Mouse (Mus musculus) ovary, adult 18-20 months (tissue): Measurements from ENCODE around the gene Gm20441.

Experiments used
- DNase-seq: peaks from one replicate; pipeline ENCODE4 v3.0.0; 2022; ENCODE audit warnings: low spot score, mixed read lengths

The Gm20441 gene

DNA sequence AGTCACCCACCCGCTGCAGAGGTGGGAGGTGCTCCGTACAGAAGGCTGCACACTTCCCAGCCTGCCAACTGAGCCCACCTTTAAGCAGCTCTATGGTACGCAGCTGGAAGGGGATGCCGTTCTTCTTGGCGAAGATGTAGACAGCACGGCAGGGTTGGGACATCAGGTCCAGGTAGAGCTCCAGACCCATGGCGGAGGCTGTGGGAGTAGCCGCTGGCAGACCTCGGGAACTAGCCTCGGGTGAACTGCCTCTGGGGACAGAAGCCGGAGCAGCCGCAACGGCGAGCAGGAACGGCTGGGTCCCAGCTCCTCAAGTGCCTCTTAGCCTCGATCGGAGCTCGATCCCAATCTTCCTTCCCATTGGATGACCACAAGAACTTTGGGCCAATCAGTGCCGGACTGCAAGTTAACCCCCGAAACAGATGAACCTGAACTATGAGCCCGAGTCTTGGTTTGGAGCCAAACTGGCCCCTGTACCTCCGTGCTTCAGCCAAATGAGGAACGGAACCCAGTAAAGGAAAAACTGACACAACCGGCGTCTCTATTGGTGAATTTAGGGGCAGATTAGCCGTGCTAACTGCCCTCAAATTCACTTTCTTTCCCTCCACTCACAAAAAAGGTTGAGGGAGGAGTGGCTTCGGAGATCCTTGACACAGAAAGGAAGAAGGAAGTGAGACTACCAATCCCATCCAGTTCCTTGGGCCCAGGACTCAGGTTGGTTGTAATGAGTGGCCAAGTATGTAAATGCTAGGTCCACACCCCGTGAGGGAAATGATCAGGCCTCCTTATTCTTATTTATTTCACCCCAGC lies at the start of gene Gm20441, which contains the start of gene Gstt3:
Gene Gm20441, minus strand, starts transcription at position 186 of the 810 bp plus-strand sequence.
Gene Gstt3, minus strand, starts transcription at position 646 of the 810 bp plus-strand sequence.
- peak; percentile 56 for DNase-seq

DNA sequence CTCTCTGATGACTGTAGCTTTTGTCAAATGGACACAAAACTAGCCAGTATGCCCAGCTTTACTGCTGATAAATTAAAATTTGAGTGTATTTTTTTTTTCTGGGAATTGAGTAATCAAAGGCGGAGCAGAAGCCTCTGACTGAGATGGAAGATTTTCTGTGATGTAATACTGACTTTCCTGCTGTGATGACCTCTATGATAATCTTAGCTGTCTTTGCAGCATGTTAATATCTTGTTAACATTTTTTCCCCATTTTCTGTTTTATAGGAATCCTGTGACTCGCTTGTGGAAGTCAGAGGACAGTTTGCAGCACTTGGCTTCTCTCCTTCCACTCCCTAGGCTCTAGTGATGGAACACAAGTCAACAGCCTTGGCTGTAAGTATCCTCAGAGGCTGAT lies 49.5 kb upstream of the Gm20441 start:
- DNase-seq, result no peak

DNA sequence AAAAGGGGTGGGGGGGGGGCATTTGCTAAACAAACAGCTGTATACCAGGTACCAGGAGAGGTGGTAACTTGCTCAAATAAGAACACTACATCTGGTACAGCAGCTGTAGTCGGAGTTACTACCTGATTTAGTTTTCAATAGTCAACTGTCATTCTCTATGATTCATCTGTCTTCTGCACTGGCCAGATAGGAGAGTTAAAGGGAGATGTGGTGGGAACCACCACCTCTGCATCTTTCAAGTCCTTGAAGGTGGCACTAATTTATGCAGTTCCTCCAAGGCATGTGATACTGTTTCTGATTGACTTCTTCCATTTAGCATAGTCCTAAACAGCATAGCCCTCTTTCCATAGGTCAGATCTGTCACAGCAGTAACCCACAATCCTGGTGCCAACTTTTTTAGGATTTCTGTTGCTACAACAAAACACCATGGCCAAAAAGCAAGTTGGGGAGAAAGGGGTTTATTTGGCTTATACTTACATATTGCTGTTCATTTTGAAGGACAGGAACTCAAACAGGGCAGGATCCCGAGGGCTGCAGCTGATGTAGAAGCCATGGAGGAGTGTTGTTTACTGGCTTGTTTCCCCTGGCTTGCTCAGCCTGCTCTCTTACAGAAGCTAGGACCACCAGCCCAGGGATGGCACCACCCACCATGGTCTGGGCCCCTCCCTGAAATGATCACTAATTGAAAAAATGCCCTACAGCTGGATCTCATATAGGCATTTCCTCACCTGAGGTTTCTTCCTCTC lies 48.9 kb upstream of the Gm20441 start:
- no peak for DNase-seq

DNA sequence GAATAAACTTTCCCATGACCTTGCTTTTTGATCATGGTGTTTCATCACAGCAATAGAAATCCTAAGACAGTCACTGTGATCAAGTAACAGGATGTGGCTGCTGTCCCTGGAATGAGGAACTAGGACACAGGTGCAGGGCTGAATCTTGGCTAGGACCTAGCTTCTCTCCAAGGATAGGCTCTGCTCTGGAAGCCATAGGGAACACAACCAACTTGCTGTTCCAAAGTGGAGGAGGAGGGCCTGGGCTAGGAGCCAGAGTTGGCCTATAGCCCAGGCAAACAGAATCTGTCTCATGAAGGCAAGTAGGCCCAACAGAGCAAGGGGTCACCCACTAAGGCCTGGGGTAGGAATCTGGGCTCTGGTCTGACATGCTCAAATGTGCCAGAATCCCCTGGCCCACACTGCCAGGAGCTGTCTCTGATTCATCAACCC lies 47.8 kb upstream of the Gm20441 start:
- DNase-seq, result peak; percentile 54

DNA sequence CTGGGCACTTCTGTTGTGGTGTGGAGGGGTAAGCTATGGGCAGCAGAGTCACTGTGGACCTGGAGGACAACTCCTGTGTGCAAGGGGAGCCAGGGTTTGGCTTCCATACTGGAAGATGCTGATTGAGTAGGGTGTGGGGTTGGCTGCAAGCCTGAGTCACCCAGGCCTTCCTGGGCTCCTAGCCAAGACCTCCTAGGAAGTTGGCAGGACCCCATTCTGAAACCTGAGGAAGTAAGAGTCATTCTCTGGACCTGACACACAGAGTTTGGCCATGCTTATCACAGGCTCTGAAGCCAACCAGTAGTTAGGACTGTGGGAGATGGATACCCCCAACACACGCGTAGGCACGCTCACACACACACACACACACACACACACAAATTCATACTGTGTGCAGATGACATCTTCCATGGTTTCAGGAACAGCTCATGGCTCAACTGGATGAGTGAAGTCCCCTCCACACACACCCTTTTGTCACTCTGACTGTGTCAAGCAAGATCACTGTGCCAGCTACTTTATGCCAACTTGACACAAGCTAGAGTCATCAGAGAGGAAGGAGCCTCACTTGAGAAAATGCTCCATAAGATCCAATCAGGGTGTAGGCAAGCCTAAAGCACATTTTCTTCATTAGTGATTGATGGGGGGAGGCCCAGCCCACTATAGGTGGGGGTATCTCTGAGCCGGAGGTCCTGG lies 47.1 kb upstream of the Gm20441 start:
- peak; percentile 44 for DNase-seq

DNA sequence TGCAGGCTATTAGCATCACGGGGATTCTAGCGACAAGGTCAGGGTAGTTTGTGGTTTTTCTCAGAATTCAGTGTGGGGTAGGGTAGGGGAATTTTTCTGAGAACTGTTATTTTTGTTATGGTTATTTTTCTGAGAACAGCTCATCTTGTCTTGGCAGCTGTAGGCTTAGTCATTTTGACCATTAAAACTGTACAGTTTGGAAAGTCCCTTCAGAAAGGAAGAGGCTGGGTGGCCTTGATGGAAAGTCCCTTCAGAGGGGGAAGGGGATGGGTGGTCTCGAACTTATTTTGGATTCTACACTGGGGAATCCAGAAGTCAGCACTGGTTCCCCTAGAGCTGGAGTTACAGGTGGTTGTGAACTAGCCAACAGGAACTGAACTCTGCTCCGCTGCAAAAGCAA lies 43.8 kb upstream of the Gm20441 start:
- DNase-seq, result no peak

DNA sequence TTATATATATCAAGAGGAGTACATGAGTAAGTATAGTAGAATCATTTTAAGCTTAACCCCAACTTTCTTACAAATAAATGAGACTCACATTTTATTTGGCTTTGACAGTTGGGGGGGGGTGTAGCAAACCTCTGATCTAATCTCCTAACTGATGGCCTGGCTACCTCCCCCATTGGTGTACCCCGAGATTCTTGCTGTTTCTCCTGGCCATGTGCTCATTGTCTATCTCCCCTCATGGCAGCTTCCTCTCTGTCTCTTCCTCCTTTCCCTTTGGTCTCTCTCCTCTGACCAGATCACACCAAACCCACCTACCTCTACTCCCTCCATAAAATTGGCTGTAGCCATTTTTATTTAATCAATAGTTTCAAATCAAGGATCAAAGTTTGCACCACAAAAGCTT lies 43.0 kb upstream of the Gm20441 start:
- DNase-seq, result no peak

DNA sequence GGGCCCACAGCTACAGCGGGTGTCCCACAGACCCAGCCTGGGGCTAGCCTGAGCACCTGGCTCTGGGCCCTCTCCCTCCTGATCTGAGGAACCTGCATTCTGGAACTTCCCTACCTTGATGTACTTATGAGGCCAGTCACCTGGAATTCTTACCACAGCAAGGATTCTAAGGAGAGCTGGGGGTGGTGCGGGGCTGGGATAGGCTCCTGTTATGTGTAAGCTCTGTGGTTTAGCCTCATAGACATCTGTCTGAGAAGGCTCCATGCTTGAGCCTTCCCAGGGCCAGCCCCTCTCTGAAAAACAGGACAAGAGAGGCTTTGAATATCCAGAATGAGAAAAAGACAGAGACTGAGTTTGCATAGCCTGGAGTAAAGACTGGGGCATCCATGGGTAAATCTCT lies 41.7 kb upstream of the Gm20441 start, which contains the start of gene Gstt4:
Gene Gstt4, minus strand, starts transcription at position 101 of the 400 bp plus-strand sequence.
- no peak for DNase-seq

DNA sequence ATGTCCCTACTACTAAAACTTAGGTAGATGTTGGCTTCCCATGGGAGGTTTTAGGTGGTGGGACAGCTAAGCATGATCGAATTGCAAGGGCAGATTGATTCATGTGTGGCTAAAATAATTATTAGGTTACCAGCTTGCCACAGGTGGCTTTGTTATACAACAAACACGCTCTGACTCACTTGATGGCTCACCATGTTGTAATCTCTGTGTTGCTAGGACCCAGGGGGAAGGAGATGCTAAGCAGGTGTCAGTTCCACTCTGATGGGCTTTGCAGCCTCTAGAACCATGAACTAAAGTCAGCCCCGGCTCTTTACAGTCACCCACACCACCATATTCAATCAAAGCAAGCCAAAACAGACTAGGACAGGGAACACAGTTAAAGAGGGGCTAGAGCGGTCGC lies 39.1 kb upstream of the Gm20441 start:
- DNase-seq, result no peak

DNA sequence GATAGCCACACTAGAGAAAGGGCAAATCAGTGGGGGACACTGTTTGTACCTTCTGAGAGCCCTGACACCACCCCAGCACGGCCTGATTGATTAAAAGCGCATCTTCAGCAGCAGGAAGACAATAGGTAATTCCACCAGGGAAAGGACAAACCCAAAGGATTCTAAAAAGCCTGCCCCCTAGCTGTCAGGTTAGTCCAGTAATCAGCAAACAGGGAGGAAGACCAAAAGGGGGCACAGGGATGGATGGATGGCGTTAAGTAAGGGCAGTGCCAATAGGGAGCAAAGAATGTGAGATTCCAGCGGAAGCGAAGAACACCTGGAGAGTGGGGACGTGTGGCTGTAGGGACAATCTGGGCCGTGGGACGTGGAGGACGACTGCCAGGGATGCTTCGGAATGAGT lies 37.9 kb upstream of the Gm20441 start:
- DNase-seq, result no peak

DNA sequence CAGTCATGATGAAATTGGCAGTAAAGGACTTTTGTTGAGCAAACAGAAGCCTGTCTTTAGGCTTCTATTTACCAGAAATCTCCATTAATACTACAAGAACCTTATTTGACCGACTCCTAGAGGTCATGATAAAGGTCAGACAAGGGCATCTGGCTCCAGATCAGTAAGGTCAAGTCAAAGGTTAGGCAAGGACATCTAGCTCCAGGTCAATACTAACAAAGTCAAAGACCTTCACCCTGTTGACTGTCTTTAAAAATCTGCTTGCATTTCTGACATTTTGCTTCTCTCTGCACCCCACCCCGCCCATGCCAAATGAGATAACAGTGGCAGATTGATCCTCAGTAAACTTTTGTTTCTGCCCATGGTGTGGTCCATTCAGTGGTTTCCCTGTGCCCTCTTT lies 23.5 kb upstream of the Gm20441 start:
- no peak for DNase-seq

DNA sequence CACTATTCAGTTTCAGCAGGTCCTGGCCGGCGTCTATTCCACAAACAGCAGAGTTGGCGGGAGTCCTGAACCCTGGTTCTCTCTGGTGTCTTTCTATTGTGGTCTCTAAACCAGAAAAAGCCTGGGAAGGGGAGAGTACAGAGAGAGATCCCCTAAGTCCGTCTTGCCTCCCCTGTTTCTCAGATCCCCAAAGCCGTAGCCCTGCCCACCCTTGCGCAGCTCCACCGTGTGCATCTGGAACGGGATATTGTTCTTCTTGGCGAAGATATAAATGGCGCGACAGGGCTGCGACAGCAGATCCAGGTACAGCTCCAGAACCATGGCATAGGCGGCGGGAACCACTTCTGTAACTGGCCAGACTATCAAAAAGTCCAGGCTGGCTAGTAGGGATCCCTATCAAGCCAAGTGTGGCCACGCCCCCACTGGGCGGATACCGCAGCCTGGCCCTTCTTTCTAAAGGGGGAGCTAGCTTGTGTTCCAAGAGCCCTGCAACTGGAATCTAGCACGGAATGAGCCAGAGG lies 17.5 kb upstream of the Gm20441 start, which contains the start of gene Gstt1:
Gene Gstt1, minus strand, starts transcription at position 409 of the 521 bp plus-strand sequence.
- DNase-seq, result peak; percentile 66

DNA sequence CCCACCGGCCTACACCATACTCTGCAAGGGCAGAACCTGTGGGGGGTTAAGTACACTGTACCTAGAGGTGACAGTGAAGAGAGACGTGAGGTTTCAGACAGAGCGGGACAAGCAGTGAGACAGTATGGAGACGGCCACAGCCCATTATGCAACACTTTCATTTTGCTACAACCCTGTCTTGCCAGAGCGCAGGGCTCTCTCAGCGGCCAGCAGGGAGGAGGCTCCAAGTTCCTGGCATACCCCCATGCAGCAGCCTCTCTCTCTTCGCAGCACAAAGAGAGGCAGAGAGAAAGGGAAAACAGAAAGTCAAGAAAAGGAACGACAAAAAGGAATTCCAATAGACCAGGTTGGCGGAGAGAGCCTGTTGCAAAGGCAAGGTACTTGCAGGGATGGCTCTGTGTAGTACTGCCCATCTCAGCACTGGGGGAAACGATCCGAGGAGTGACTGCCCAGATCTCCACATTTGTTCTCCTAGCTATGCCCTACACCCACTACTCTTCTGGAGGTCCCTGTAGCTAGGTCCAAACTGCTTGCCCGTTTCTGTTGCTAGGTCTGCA lies 16.9 kb upstream of the Gm20441 start:
- peak; percentile 38 for DNase-seq

DNA sequence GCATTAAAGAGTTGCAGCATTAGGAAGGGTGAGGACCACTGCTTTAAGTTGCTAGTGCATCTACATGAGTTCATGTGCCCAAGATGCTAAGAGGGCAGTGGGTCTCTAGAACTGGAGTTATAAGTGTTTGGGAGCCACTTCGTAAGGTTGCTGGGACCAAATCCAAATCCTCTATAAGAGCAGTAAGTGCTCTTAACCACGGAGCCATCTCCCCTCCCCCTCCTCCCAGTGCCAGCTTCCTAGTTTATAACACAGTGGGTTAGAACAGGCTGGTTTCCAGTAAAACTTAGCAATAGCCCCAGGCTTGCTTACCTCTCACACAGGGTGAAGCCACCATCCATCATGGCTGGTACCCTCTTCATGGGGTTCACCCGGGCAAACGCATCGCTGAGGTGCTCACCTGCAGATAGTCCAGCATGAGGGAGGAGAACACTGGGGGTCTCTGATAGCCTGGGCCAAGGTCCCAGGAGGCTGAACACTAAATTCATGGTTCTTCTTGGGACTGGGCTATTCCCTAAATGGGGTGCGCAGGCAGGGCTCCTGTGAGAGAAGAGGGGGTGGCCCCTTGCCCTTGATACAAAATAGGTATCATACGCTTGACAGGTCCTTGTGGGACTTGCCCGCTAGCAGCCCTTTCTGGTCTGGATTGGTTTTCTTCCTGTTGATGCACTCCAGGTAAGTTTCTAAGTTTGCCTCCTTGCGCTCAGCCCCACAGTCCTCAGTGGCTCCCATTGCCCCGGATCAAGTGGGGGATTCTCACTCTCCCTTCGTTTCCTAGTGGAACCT lies 16.2 kb upstream of the Gm20441 start:
- no peak for DNase-seq

DNA sequence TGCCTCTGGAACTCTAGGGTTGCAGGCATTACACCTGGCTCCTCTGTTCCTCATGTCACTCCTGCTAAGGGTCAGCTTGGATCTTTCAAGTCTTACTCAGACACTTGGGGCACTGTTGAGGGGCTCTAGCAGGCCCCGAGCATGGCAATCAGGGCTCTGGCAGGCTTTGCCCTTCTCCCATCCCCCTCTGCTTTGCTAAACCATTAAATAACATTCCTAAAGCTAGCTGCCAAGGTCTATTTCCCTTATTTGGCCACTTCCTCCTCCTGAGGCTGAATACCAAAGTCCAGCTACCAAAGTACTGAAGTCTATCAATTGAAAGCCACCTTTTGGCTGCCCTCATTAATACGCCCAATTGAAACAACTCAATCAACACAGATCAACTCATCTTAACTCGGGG lies 14.1 kb upstream of the Gm20441 start:
- peak; percentile 18 for DNase-seq

DNA sequence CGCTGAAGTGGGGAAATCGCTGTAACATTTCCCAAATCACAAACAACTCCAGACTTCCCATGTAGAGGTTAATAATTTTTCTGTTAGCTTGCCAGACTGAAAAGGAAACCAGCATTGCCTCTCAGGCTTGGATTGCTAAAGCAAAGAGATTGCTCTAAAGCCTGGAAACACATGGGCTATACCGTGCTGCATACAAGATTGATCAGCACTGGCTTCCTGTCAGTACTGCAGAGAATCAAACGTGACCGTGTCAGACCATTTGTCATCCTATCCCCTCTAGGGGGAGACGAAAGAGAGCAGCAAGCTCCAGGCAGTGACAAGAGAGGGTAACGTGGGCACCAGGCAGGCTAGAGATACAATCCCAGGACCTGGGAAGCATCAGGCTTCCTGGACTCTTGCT lies 10.0 kb upstream of the Gm20441 start:
- no peak for DNase-seq

DNA sequence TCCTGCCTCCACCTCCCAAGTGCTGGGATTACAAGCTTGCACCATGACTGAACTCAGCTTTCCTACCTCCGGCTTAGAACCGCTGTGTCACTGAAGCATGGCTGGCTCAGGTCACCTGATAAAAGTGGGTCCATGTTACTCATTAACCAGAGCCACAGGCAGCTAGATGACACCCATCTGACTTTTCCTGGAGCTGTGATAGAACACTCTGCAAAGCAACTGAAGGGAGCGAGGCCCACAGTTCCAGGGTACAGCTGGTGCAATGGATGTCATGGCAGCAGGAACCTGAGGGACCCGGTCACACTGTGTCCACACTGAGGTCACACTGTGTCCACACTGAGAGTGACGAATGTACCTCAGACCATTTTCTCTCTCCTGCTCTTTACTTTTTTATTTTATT lies 9.1 kb upstream of the Gm20441 start:
- no peak for DNase-seq

DNA sequence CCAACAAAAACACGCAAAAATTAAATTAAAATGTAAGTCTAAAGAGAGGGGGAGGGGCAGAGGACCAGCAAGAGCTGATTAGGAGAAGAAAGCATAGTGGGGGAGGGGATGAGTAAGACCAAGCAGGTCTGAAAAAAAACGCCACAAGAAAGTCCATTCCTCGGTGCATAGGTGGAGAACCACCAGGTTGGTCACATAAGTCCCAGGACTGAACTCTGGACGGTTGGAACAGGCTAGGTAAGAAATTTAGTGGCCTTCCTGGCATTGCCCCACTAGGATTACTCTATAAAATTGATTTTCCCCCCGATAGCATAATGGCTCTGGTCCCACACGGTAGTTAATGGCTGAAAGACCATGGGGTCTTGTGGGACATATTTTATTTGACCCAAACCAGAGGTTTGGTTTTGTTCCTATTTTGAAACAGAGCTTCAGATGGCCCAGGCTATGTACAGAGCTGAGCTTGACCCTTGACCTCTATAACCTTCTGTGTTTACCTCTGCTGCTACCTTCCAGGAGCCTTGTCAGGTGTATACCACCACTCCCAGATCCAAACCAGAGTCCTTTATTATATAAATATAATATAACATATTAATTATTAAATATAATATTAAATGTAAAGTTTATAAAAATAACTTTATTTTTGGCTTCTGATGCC lies 8.5 kb upstream of the Gm20441 start:
- DNase-seq, result no peak

DNA sequence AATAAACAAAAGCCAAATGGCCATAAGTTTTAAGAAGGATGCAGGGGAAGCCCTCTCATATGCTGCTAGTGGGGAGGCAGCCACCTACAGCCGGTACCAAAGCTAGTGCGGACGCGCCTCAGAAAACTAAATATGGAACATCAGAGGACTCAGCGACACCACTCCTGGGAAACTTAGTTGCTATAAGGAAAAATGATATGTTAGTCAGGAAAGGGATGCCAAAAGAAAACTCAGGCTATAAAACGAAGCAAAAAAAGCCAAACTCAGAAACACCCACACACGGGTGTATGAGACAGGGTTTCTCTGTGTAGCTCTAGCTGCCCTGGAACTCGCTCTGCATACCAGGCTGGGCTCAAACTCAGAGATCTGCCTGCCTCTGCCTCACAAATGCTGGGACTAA lies 7.5 kb upstream of the Gm20441 start:
- no peak for DNase-seq

DNA sequence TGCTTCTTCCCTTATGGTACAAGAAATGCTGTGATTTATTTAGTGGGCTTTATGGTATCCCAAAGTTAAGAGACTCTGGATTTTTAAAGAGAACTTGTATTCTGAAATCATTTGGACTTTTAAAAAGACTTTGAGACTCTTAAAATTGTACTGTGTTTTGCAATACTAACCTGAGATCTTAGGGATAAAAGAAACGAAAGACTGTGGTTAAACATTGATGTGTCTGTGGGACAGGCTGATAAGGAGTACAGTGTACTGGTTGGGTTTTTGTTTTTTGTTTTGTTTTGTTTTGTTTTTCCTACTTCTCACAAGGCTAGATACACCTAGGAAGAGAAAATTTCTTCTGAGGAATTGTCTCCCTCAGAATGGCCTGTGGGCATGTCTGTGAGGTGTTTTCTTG lies 4.7 kb upstream of the Gm20441 start:
- DNase-seq, result no peak
